Mouse (Mus musculus): Measurements from ENCODE around the gene Ost4. TPM values are rescaled to one million over a fixed set of nuclear protein-coding genes. Genes with fewer than 3 reads are reported as not detected.

Ost4 gene
- total and polyA plus RNA-seq, 3 experiments: 220 to 478 (median 321) TPM

DNA sequence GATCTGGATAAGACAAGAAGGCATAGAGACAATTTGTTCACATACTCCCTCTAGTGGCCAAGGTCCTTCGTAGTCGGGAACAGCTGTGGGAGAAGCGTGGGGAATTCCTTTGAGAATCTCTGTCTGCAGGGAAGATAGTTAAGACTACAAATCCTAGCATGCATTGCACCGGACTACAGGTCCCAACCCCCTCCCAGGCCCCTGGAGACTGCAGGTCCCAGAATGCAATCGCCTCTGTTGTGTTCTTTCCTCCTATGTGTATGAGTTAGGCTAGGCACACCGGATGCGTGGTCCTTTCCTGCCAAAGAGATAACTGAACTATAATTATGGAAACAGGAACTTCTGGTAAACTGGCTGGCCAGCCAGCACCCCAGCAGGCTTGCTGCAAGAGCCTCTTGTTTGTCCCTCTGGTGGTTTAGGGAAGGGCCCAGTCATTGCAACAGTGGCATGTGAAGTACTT, 8.4 kb upstream of the Ost4 start (continued):
- TF ChIP-seq BHLHE40 (IDR thresholded peaks at IDR 0.05; ENCODE audit: borderline replicate concordance, low read depth, low read length) (peak; percentile 77), CHD2 (IDR thresholded peaks at IDR 0.05; ENCODE audit: low read length) (peak; percentile 84), MAFK (IDR thresholded peaks at IDR 0.05; ENCODE audit: borderline replicate concordance, low read depth, low read length) (no peak), GABPA (IDR thresholded peaks at IDR 0.05; ENCODE audit: low read depth, low read length) (no peak; the same call in 1 of the 2 replicates), ETS1 (IDR thresholded peaks at IDR 0.05; ENCODE audit: low read depth, low read length) (peak; percentile 93), POLR2AphosphoS5 (IDR thresholded peaks at IDR 0.05; ENCODE audit: borderline replicate concordance, low read depth, low read length) (no peak), MEF2A (IDR thresholded peaks at IDR 0.05; ENCODE audit: extremely low read depth, insufficient replicate concordance, low read depth, low read length, poor library complexity, severe bottlenecking) (peak; percentile 96), MYB (IDR thresholded peaks at IDR 0.05; ENCODE audit: low read depth, low read length) (peak; percentile 33; the same call in 1 of the 2 replicates), USF2 (IDR thresholded peaks at IDR 0.05; ENCODE audit: borderline replicate concordance in 1 of 2, insufficient read depth in 1 of 2, low read depth in 1 of 2, low read length in 2 of 2) (no peak), MAZ (IDR thresholded peaks at IDR 0.05; ENCODE audit: low read depth, low read length) (peak; percentile 46; the same call in 1 of the 2 replicates), CHD1 (IDR thresholded peaks at IDR 0.05; ENCODE audit: low read depth, low read length) (0 out of 2 replicates have a peak, but pooled peaks have one; percentile 36)

DNA sequence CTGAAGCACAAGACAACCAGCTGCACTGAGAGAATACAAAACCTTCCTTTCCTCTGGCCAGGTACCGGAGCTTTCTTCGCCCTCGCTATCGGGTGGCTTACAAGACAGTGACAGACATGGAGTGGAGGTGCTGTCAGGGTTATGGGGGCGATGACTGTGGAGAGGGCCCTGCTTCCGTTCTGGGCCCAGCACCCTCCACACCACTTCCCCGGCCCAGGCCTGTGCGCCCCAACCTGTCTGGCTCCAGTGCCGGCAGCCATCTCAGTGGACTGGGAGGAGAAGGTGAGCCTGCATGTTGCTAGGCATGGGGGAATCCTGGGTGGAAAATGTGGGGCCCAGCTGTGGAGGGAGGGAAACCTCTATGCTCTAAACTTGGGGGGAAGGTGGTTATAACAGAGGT, 7.9 kb upstream of the Ost4 start:
- peaks cover 0 to 22% of the 10 kb centered on the region in 2 experiments; a peak in 2 of 4 replicates for H3K36me3 ChIP-seq (ENCODE audit: control insufficient read depth in 1 of 2, insufficient read depth in 2 of 2, low read length in 2 of 2)
- no peaks in the 10 kb centered on the region for H3K79me2 ChIP-seq (ENCODE audit: control insufficient read depth, insufficient read depth, low read length, poor library complexity)
- H3K9me3 ChIP-seq (replicated peaks; ENCODE audit: insufficient read depth, low read length): no peaks in the 10 kb centered on the region
- TF ChIP-seq TBP (IDR thresholded peaks at IDR 0.05; ENCODE audit: low read depth, low read length) (no peak), CHD1 (IDR thresholded peaks at IDR 0.05; ENCODE audit: low read depth, low read length) (0 out of 2 replicates have a peak, but pooled peaks have one; percentile 12), MAZ (IDR thresholded peaks at IDR 0.05; ENCODE audit: low read depth, low read length) (0 out of 2 replicates have a peak, but pooled peaks have one; percentile 9), POLR2A (IDR thresholded peaks at IDR 0.05; ENCODE audit: control insufficient read depth in 1 of 2, insufficient read depth in 1 of 2, low read depth in 1 of 2, low read length in 2 of 2, poor library complexity in 1 of 2) (0 out of 4 replicates have a peak, but pooled peaks of 1 of the 2 experiments have one; percentile 25)
- H3K9ac ChIP-seq (ENCODE audit: control insufficient read depth, low read depth, low read length, poor library complexity, severe bottlenecking): peak overlapping the region; percentile 36
- peaks cover 16 to 39% of the 10 kb centered on the region in 2 experiments for H3K4me1 ChIP-seq (ENCODE audit: control insufficient read depth in 1 of 2, insufficient read depth in 2 of 2, low read length in 2 of 2)
- no peaks in the 10 kb centered on the region for H3K27me3 ChIP-seq (ENCODE audit: control insufficient read depth in 1 of 2, insufficient read depth in 2 of 2, low read length in 2 of 2)
- no peak for DNase-seq (ENCODE audit: low read depth, low spot score)
- H3K4me3 ChIP-seq (ENCODE audit: control insufficient read depth in 1 of 2, insufficient read depth in 1 of 2, low read depth in 2 of 2, low read length in 2 of 2): peak overlapping the region in 1 of 2 experiments; percentile 9; a peak in 1 of 4 replicates
- H3K27ac ChIP-seq (ENCODE audit: control insufficient read depth, low read depth, low read length): peak overlapping the region; percentile 29

GRCm38 (mm10) chr5:30914849-30915248, 7.3 kb upstream of the Ost4 start:
- TF ChIP-seq POLR2AphosphoS2 (IDR thresholded peaks at IDR 0.05; ENCODE audit: low read length): no peak
- TF ChIP-seq MXI1 (IDR thresholded peaks at IDR 0.05; ENCODE audit: low read depth, low read length): no peak
- TF ChIP-seq POLR2A (IDR thresholded peaks at IDR 0.05; ENCODE audit: control insufficient read depth in 1 of 2, insufficient read depth in 1 of 2, low read depth in 1 of 2, low read length in 2 of 2, poor library complexity in 1 of 2): no peak
- no peak for TF ChIP-seq TBP (IDR thresholded peaks at IDR 0.05; ENCODE audit: low read depth, low read length)
- TF ChIP-seq KAT2A (conservative IDR thresholded peaks at IDR 0.05; ENCODE audit: low read depth, low read length): no peak
- TF ChIP-seq BHLHE40 (IDR thresholded peaks at IDR 0.05; ENCODE audit: borderline replicate concordance, low read depth, low read length): no peak
- no peak for TF ChIP-seq E2F4 (IDR thresholded peaks at IDR 0.05; ENCODE audit: borderline replicate concordance, low read depth, low read length)
- no peak for TF ChIP-seq ZC3H11A (IDR thresholded peaks at IDR 0.05; ENCODE audit: low read depth, low read length)
- TF ChIP-seq JUND (IDR thresholded peaks at IDR 0.05; ENCODE audit: low read depth, low read length): no peak
- no peak for TF ChIP-seq ZKSCAN1 (IDR thresholded peaks at IDR 0.05; ENCODE audit: low read depth, low read length)
- no peak for TF ChIP-seq MEF2A (IDR thresholded peaks at IDR 0.05; ENCODE audit: extremely low read depth, insufficient replicate concordance, low read depth, low read length, poor library complexity, severe bottlenecking)
- no peak for TF ChIP-seq USF1 (IDR thresholded peaks at IDR 0.05; ENCODE audit: low read depth, low read length)
- TF ChIP-seq EP300 (IDR thresholded peaks at IDR 0.05; ENCODE audit: low read depth in 1 of 2, low read length in 2 of 2): no peak
- TF ChIP-seq HCFC1 (IDR thresholded peaks at IDR 0.05; ENCODE audit: low read depth, low read length): no peak
- TF ChIP-seq NELFE (IDR thresholded peaks at IDR 0.05; ENCODE audit: low read depth, low read length): no peak
- no peak for TF ChIP-seq USF2 (IDR thresholded peaks at IDR 0.05; ENCODE audit: borderline replicate concordance in 1 of 2, insufficient read depth in 1 of 2, low read depth in 1 of 2, low read length in 2 of 2)
- TF ChIP-seq MYB (IDR thresholded peaks at IDR 0.05; ENCODE audit: low read depth, low read length): no peak
- TF ChIP-seq SIN3A (IDR thresholded peaks at IDR 0.05; ENCODE audit: low read length): no peak
- Histone ChIP-seq H3K36me3 (ENCODE audit: control insufficient read depth in 1 of 2, insufficient read depth in 2 of 2, low read length in 2 of 2) (peaks cover 0 to 22% of the 10 kb centered on the region in 2 experiments; a peak in 2 of 4 replicates), H3K9me3 (replicated peaks; ENCODE audit: insufficient read depth, low read length) (no peaks in the 10 kb centered on the region), H3K4me1 (ENCODE audit: control insufficient read depth in 1 of 2, insufficient read depth in 2 of 2, low read length in 2 of 2) (peaks cover 16 to 36% of the 10 kb centered on the region in 2 experiments), H3K9ac (ENCODE audit: control insufficient read depth, low read depth, low read length, poor library complexity, severe bottlenecking) (no peak overlapping the region), H3K27ac (ENCODE audit: control insufficient read depth, low read depth, low read length) (no peak overlapping the region), H3K79me2 (ENCODE audit: control insufficient read depth, insufficient read depth, low read length, poor library complexity) (no peaks in the 10 kb centered on the region), H3K4me3 (ENCODE audit: control insufficient read depth in 1 of 2, insufficient read depth in 1 of 2, low read depth in 2 of 2, low read length in 2 of 2) (no peak overlapping the region), H3K27me3 (ENCODE audit: control insufficient read depth in 1 of 2, insufficient read depth in 2 of 2, low read length in 2 of 2) (no peaks in the 10 kb centered on the region)
- DNase-seq (ENCODE audit: low read depth, low spot score): no peak
